Mouse (Mus musculus): ENCODE measurements around the gene Gm17535. TPM values are rescaled to one million over a fixed set of nuclear protein-coding genes. Genes with fewer than 3 reads are reported as not detected.
A peak's percentile ranks its signal among the peaks of the same experiment; 100 is the strongest.
"Not testable (repeated sequence)": the region's sequence is repeated elsewhere in the genome, so short reads cannot be mapped to it uniquely, and the experiment has no call there.

The Gm17535 gene
- polyA plus RNA-seq, 1 experiment from 2014 or later = not detected

GRCm38 (mm10) chr9:3030677-3031318 is 3.6 kb upstream of the Gm17535 start:
- not testable (repeated sequence) for H3K27ac ChIP-seq; H3K9me3 ChIP-seq; H3K27me3 ChIP-seq (ENCODE audit: insufficient read depth, poor library complexity, severe bottlenecking); H3K4me3 ChIP-seq; H3K36me3 ChIP-seq; H3K4me1 ChIP-seq
- WGBS = 58% methylated on average over 2 of the region's 10 CpGs
- peak; percentile 97 for DNase-seq (ENCODE audit: low spot score)

- H3K4me3 ChIP-seq; H3K9me3 ChIP-seq; H3K27ac ChIP-seq; H3K4me1 ChIP-seq; H3K36me3 ChIP-seq; DNase-seq (ENCODE audit: low spot score); H3K27me3 ChIP-seq (ENCODE audit: insufficient read depth, poor library complexity, severe bottlenecking): not testable (repeated sequence)
- 75% methylated on average over 8 of the region's 8 CpGs for WGBS
These were observed 2.2 kb downstream of the Gm17535 start, which contains the start of gene Gm10715 for GRCm38 (mm10) chr9:3036577-3036976. Gene Gm10715, plus strand, starts transcription at chr9:3036877.

- H3K9me3 ChIP-seq; H3K27me3 ChIP-seq (ENCODE audit: insufficient read depth, poor library complexity, severe bottlenecking); H3K4me3 ChIP-seq; DNase-seq (ENCODE audit: low spot score); H3K27ac ChIP-seq; H3K36me3 ChIP-seq; H3K4me1 ChIP-seq: not testable (repeated sequence)
- 62% methylated on average over 4 of the region's 4 CpGs for WGBS
These were observed 3.8 kb downstream of the Gm17535 start for GRCm38 (mm10) chr9:3038161-3038560.

Small RNA genes lying within 50 kb of the gene (microRNA-seq; reads per million reads assigned to microRNA genes)
- gene Mir101c = not detected

Other genes with a start within 250 kb of the Gm17535 start
- not detected in 2 replicates for gene Gm10722, start 33.7 kb upstream of the Gm17535 start, polyA plus RNA-seq (2016; fragmentation: Nextera tagmentation; extraction: Ambion mirVana)
- gene Gm11168, start 31.3 kb upstream of the Gm17535 start, polyA plus RNA-seq (2016; fragmentation: Nextera tagmentation; extraction: Ambion mirVana) = not detected in 2 replicates
- not detected in 2 replicates for gene Gm10721, start 21.5 kb upstream of the Gm17535 start, polyA plus RNA-seq (2016; fragmentation: Nextera tagmentation; extraction: Ambion mirVana)
- gene Gm10720, start 18.9 kb upstream of the Gm17535 start, polyA plus RNA-seq (2016; fragmentation: Nextera tagmentation; extraction: Ambion mirVana) = not detected in 2 replicates
- not detected in 2 replicates for gene Gm10719, start 17.2 kb upstream of the Gm17535 start, polyA plus RNA-seq (2016; fragmentation: Nextera tagmentation; extraction: Ambion mirVana)
- not detected in 2 replicates for gene Gm10718, start 11.1 kb upstream of the Gm17535 start, polyA plus RNA-seq (2016; fragmentation: Nextera tagmentation; extraction: Ambion mirVana)
- gene Gm10717, start 9.2 kb upstream of the Gm17535 start, polyA plus RNA-seq (2016; fragmentation: Nextera tagmentation; extraction: Ambion mirVana) = not detected in 2 replicates
- gene Gm10715, start 2.3 kb downstream of the Gm17535 start, polyA plus RNA-seq (2016; fragmentation: Nextera tagmentation; extraction: Ambion mirVana) = not detected in 2 replicates

Measured in heart, embryonic 10.5 days (tissue).